Mouse (Mus musculus): ENCODE measurements around the gene Ccnt1. TPM values are rescaled to one million over a fixed set of nuclear protein-coding genes. Genes with fewer than 3 reads are reported as not detected.

Gene Ccnt1
- total and polyA plus RNA-seq, 3 experiments: 19.5 to 63.2 (median 44.0) TPM

DNA sequence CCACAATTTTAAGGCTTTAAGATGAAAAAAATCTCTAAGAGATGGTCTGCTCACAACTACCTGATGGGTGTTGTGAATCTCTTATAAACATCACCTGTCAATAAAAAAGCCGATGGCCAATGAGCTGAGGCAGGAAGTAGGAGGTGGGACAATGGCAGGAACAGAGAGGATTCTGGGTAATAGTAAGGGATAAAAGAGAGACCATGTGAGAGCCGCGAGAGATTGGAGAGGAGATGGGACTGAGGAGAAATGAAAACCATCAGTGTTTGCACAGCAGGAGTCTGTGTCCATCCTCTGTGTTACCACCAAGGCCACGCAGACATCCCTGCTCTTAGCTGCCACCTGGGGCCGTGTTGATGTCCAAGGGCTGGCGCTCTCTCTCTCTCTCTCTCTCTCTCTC, 63.4 kb downstream of the Ccnt1 start:
- no peak overlapping the region for H3K4me3 ChIP-seq (ENCODE audit: control insufficient read depth in 1 of 2, insufficient read depth in 1 of 2, low read depth in 2 of 2, low read length in 2 of 2)
- no peaks in the 10 kb centered on the region for H3K27me3 ChIP-seq (ENCODE audit: control insufficient read depth in 1 of 2, insufficient read depth in 2 of 2, low read length in 2 of 2)
- H3K79me2 ChIP-seq (ENCODE audit: control insufficient read depth, insufficient read depth, low read length, poor library complexity): no peaks in the 10 kb centered on the region; the same call in 1 of the 2 replicates
- peak; percentile 63 for DNase-seq (ENCODE audit: low read depth, low spot score)
- H3K36me3 ChIP-seq (ENCODE audit: control insufficient read depth in 1 of 2, insufficient read depth in 2 of 2, low read length in 2 of 2): peaks cover 0 to 13% of the 10 kb centered on the region in 2 experiments; a peak in 2 of 4 replicates
- no peak for TF ChIP-seq ZMIZ1 (IDR thresholded peaks at IDR 0.05; ENCODE audit: low read depth, low read length)
- no peak for TF ChIP-seq MEF2A (IDR thresholded peaks at IDR 0.05; ENCODE audit: extremely low read depth, insufficient replicate concordance, low read depth, low read length, poor library complexity, severe bottlenecking)
- TF ChIP-seq NELFE (IDR thresholded peaks at IDR 0.05; ENCODE audit: low read depth, low read length): peak; percentile 41
- peak; percentile 37; the same call in 1 of the 2 replicates for TF ChIP-seq ELF1 (IDR thresholded peaks at IDR 0.05; ENCODE audit: low read depth, low read length)
- TF ChIP-seq EP300 (IDR thresholded peaks at IDR 0.05; ENCODE audit: low read depth in 1 of 2, low read length in 2 of 2): no peak
- no peak for TF ChIP-seq ZNF384 (IDR thresholded peaks at IDR 0.05; ENCODE audit: low read depth, low read length)
- TF ChIP-seq TBP (IDR thresholded peaks at IDR 0.05; ENCODE audit: low read depth, low read length): peak; percentile 90
- TF ChIP-seq HCFC1 (IDR thresholded peaks at IDR 0.05; ENCODE audit: low read depth, low read length): peak; percentile 33; the same call in 1 of the 2 replicates
- no peak for TF ChIP-seq GATA1 (IDR thresholded peaks at IDR 0.05; ENCODE audit: low read depth, low read length)
- TF ChIP-seq ETS1 (IDR thresholded peaks at IDR 0.05; ENCODE audit: low read depth, low read length): no peak
- TF ChIP-seq POLR2AphosphoS2 (IDR thresholded peaks at IDR 0.05; ENCODE audit: low read length): peak; percentile 45; the same call in 1 of the 2 replicates
- TF ChIP-seq MAZ (IDR thresholded peaks at IDR 0.05; ENCODE audit: low read depth, low read length): no peak
- TF ChIP-seq GABPA (IDR thresholded peaks at IDR 0.05; ENCODE audit: low read depth, low read length): no peak
- no peak for TF ChIP-seq ZKSCAN1 (IDR thresholded peaks at IDR 0.05; ENCODE audit: low read depth, low read length)
- no peak for TF ChIP-seq E2F4 (IDR thresholded peaks at IDR 0.05; ENCODE audit: borderline replicate concordance, low read depth, low read length)
- TF ChIP-seq POLR2A (IDR thresholded peaks at IDR 0.05; ENCODE audit: control insufficient read depth in 1 of 2, insufficient read depth in 1 of 2, low read depth in 1 of 2, low read length in 2 of 2, poor library complexity in 1 of 2): peak; percentile 33 to 73; a peak in 2 of 4 replicates
- TF ChIP-seq MYC (IDR thresholded peaks at IDR 0.05; ENCODE audit: low read depth, low read length): 0 out of 2 replicates have a peak, but pooled peaks have one; percentile 26
- H3K9me3 ChIP-seq (replicated peaks; ENCODE audit: insufficient read depth, low read length): no peaks in the 10 kb centered on the region
- H3K4me1 ChIP-seq (ENCODE audit: control insufficient read depth in 1 of 2, insufficient read depth in 2 of 2, low read length in 2 of 2): peaks cover 11 to 19% of the 10 kb centered on the region in 2 experiments
- H3K9ac ChIP-seq (ENCODE audit: control insufficient read depth, low read depth, low read length, poor library complexity, severe bottlenecking): no peak overlapping the region
- no peak overlapping the region for H3K27ac ChIP-seq (ENCODE audit: control insufficient read depth, low read depth, low read length)

- DNase-seq (ENCODE audit: low read depth, low spot score): peak; percentile 85
- H3K27me3 ChIP-seq (ENCODE audit: control insufficient read depth in 1 of 2, insufficient read depth in 2 of 2, low read length in 2 of 2): peaks cover 3% of the 10 kb centered on the region in 2 experiments
- H3K27ac ChIP-seq (ENCODE audit: control insufficient read depth, low read depth, low read length): peak overlapping the region; percentile 41
- H3K4me1 ChIP-seq (ENCODE audit: control insufficient read depth in 1 of 2, insufficient read depth in 2 of 2, low read length in 2 of 2): peaks cover 9 to 19% of the 10 kb centered on the region in 2 experiments
- H3K4me3 ChIP-seq (ENCODE audit: control insufficient read depth in 1 of 2, insufficient read depth in 1 of 2, low read depth in 2 of 2, low read length in 2 of 2): peak overlapping the region; percentile 49 to 55
- H3K9me3 ChIP-seq (replicated peaks; ENCODE audit: insufficient read depth, low read length): no peaks in the 10 kb centered on the region
- H3K36me3 ChIP-seq (ENCODE audit: control insufficient read depth in 1 of 2, insufficient read depth in 2 of 2, low read length in 2 of 2): peaks cover 0 to 13% of the 10 kb centered on the region in 2 experiments; a peak in 2 of 4 replicates
- peak overlapping the region; percentile 49 for H3K9ac ChIP-seq (ENCODE audit: control insufficient read depth, low read depth, low read length, poor library complexity, severe bottlenecking)
- no peaks in the 10 kb centered on the region; the same call in 1 of the 2 replicates for H3K79me2 ChIP-seq (ENCODE audit: control insufficient read depth, insufficient read depth, low read length, poor library complexity)
- TF ChIP-seq HCFC1 (IDR thresholded peaks at IDR 0.05; ENCODE audit: low read depth, low read length): peak; percentile 50; the same call in 1 of the 2 replicates
- TF ChIP-seq POLR2AphosphoS2 (IDR thresholded peaks at IDR 0.05; ENCODE audit: low read length): no peak
- no peak for TF ChIP-seq MYB (IDR thresholded peaks at IDR 0.05; ENCODE audit: low read depth, low read length)
- TF ChIP-seq SMC3 (IDR thresholded peaks at IDR 0.05; ENCODE audit: low read depth, low read length): peak; percentile 30
- peak; percentile 44; the same call in 1 of the 2 replicates for TF ChIP-seq ZC3H11A (IDR thresholded peaks at IDR 0.05; ENCODE audit: low read depth, low read length)
- no peak for TF ChIP-seq USF2 (IDR thresholded peaks at IDR 0.05; ENCODE audit: borderline replicate concordance in 1 of 2, insufficient read depth in 1 of 2, low read depth in 1 of 2, low read length in 2 of 2)
- TF ChIP-seq UBTF (IDR thresholded peaks at IDR 0.05; ENCODE audit: borderline replicate concordance, insufficient read depth, low read depth, low read length): no peak
- TF ChIP-seq CHD2 (IDR thresholded peaks at IDR 0.05; ENCODE audit: low read length): no peak
- peak; percentile 55; the same call in 1 of the 2 replicates for TF ChIP-seq MXI1 (IDR thresholded peaks at IDR 0.05; ENCODE audit: low read depth, low read length)
- TF ChIP-seq JUND (IDR thresholded peaks at IDR 0.05; ENCODE audit: low read depth, low read length): no peak
- TF ChIP-seq MYC (IDR thresholded peaks at IDR 0.05; ENCODE audit: low read depth, low read length): peak; percentile 79
- no peak for TF ChIP-seq GABPA (IDR thresholded peaks at IDR 0.05; ENCODE audit: low read depth, low read length)
- peak; percentile 38 for TF ChIP-seq RAD21 (IDR thresholded peaks at IDR 0.05; ENCODE audit: low read depth, low read length)
- TF ChIP-seq NRF1 (IDR thresholded peaks at IDR 0.05; ENCODE audit: insufficient read depth, low read depth, low read length, poor library complexity, severe bottlenecking): no peak
- TF ChIP-seq CHD1 (IDR thresholded peaks at IDR 0.05; ENCODE audit: low read depth, low read length): no peak
- TF ChIP-seq ELF1 (IDR thresholded peaks at IDR 0.05; ENCODE audit: low read depth, low read length): peak; percentile 81
- no peak for TF ChIP-seq BHLHE40 (IDR thresholded peaks at IDR 0.05; ENCODE audit: borderline replicate concordance, low read depth, low read length)
These were observed 64.3 kb downstream of the Ccnt1 start for GRCm38 (mm10) chr15:98506253-98506957.
